Mouse (Mus musculus) T-helper 2 cell (primary cell): Measurements from ENCODE around the gene Rgp1.
"Not testable (repeated sequence)": the region's sequence is repeated elsewhere in the genome, so short reads cannot be mapped to it uniquely, and the experiment has no call there.

Source experiments
- in situ Hi-C: fragments of 300-600 bp; cut with MboI, MseI; formaldehyde crosslinking; loops from one replicate; pipeline ENCODE4 v1.15.1; 2025; ENCODE audit warnings: high pct_unique_total_duplicates

The Rgp1 gene

GRCm38 (mm10) chr4:43591961-43592360, 13.4 kb downstream of the Rgp1 start:
- in situ Hi-C loops: no loop called here

- in situ Hi-C loops: no loop called here
Observed at GRCm38 (mm10) chr4:43593453-43593852, 14.9 kb downstream of the Rgp1 start.

- in situ Hi-C loops: not testable (repeated sequence)
Observed at GRCm38 (mm10) chr4:43596597-43596996, 18.1 kb downstream of the Rgp1 start.

GRCm38 (mm10) chr4:43598200-43598599, 19.7 kb downstream of the Rgp1 start:
- in situ Hi-C loops: no loop called here

GRCm38 (mm10) chr4:43598650-43599380, 20.3 kb downstream of the Rgp1 start:
- in situ Hi-C loops: no loop called here

GRCm38 (mm10) chr4:43600195-43600934, 21.9 kb downstream of the Rgp1 start:
- in situ Hi-C loops: no loop called here

- in situ Hi-C loops: no loop called here
Observed at GRCm38 (mm10) chr4:43604099-43604498, 25.6 kb downstream of the Rgp1 start.

GRCm38 (mm10) chr4:43604751-43605685, 26.5 kb downstream of the Rgp1 start:
- in situ Hi-C loops: no loop called here

- in situ Hi-C loops: no loop called here
Observed at GRCm38 (mm10) chr4:43612534-43612933, 34.0 kb downstream of the Rgp1 start.

- in situ Hi-C loops: no loop called here
Observed at GRCm38 (mm10) chr4:43613060-43613730, 34.7 kb downstream of the Rgp1 start.

GRCm38 (mm10) chr4:43620146-43620778, 41.7 kb downstream of the Rgp1 start:
- in situ Hi-C loops: no loop called here

GRCm38 (mm10) chr4:43629106-43629817, 50.7 kb downstream of the Rgp1 start:
- in situ Hi-C loops: no loop called here

- in situ Hi-C loops: loop anchor here (5.0 to 10.0 kb wide), 2 partner anchors 77 to 195 kb away; partner anchors contain the start of gene Olfr156
Observed at GRCm38 (mm10) chr4:43630030-43630581, 51.6 kb downstream of the Rgp1 start.

GRCm38 (mm10) chr4:43630671-43631045, 52.1 kb downstream of the Rgp1 start:
- in situ Hi-C loops: loop anchor here (5.0 to 10.0 kb wide), 2 partner anchors 77 to 194 kb away; partner anchors contain the start of gene Olfr156

GRCm38 (mm10) chr4:43631046-43631955, 52.8 kb downstream of the Rgp1 start, which contains the start of gene Npr2:
Npr2 (plus strand) TSS chr4:43631935.
- in situ Hi-C loops: loop anchor here (5.0 to 10.0 kb wide), 2 partner anchors 76 to 194 kb away; partner anchors contain the start of gene Olfr156

GRCm38 (mm10) chr4:43631956-43632920, 53.7 kb downstream of the Rgp1 start:
- in situ Hi-C loops: loop anchor here (5.0 to 10.0 kb wide), 2 partner anchors 75 to 193 kb away; partner anchors contain the start of gene Olfr156

- in situ Hi-C loops: loop anchor here (5.0 to 10.0 kb wide), 2 partner anchors 74 to 192 kb away; partner anchors contain the start of gene Olfr156
Observed at GRCm38 (mm10) chr4:43633296-43633695, 54.8 kb downstream of the Rgp1 start.
